Mouse (Mus musculus): ENCODE measurements at regions not wholly inside any gene's neighbourhood (a gene's known extent, or its start where the extent isn't known, plus 50 kb on each side); places are given as distances from the start of the nearest gene placed in this dataset.

DNA sequence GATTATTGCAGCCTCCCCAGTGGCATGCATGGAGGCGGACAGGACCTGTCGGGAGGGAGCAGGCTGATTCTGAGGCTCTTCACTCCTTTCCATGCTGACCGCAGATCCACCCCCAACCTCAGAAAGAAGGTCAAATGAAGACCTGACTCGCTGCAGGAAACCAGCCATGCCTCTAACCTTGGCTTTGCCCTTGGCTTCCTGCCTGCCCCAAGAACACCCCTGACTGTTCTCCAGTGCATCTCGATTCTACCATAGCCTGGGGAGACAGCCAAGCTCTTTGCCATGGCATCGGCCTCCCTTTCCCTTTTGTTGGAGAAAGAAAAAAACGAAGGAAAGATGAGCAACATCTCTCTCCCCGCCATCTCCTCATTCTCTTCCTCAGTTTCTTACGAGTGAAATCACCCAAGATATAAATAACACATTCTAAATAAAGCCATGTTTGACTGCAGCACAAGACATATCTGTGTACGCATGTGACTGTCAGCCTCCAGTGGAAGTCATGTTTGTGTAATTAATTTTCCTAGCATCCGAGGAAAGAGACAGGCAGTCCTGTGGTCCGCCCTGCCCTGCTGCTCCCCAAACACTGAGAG lies 102.4 kb upstream of the Sdk1 start:
- no peak for DNase-seq

DNA sequence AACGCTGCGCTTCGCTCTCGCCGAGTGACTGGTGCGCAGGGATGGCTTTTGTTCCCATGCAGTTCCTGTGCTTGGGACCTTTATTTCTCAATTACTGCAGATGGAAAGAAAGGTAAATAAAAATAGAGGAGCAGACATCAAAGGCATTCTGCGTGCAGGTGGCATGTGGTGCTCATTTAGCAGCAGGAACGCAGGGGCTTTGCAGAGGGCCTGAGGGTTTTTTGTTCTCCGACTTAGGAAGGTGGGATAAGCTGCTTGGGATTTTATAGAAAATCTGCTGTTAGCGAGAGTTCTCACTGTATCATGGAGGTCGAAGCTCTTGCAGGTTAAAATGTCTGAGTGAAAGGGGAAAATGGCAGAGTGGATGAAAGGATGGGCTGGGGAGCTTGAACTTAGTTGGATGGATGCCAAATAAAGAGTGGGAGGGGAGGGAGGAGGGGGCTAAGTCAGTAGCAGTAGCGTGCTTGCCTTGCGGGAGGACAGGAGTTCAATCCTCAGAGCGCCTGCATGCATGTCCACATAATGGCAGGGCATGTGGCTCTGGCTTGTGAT lies 101.9 kb upstream of the Sdk1 start:
- no peak for DNase-seq

GRCm38 (mm10) chr5:141160391-141160790 lies 80.9 kb upstream of the Sdk1 start:
- DNase-seq, result no peak

DNA sequence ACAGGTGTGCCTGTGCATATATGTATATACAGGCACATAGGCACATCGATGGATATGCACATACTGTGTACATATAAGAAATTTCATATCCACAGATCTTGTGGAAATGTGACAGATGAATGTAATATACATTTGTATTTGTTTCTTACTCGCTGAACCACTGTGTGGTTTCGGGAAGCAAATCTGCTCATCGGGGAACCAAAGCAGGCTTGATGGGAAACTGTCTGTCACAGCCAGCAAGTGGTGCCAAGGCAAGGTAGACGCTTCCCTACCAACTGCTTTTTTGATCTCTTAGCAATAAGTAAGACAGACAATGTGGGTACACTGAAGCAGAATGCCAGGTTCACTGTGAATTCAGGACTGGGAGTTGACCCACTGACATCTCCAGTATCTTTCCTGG lies 80.3 kb upstream of the Sdk1 start:
- no peak for DNase-seq

DNA sequence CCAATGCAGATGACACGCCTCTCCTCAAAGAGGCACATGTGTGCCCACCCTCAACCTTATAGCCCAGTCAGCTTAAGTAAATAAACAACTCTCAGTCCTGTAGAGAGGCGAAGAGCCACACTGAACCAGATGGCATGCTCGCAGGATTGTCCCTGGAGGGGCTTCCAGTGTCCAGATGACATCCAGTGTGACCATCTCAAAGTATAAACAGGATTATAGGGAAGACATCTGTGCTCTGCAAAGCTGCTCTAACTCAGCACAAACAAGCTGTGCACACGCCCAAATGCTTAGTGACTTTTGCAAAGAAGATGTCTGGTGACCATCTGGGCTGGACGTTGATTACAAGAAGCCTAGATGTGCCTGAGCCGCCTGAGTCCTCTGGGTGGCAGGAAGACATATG lies 58.8 kb upstream of the Sdk1 start:
- DNase-seq, result no peak

DNA sequence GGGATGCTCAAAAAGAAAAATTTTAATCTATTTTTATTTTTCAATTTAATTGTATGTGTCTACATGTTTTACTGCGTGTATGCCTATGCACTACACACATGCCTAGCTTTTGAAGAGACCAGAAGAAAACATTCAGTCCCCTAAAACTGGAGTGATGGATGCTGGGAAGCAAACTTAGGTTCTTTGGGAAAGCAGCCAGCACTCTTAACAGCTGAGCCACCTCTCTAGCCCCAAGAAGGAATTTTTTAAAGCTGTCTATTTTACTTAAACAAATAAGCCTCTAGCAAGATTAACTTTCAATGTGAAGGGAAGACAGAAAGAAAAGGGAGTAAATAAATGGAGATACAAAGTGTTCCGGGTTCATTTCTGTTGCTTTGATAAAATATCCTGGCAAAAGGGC lies 52.3 kb upstream of the Sdk1 start:
- DNase-seq, result no peak
